Mouse (Mus musculus): Measurements from ENCODE around the gene Lat2.

Lat2 gene

GRCm38 (mm10) chr5:134571730-134572507 lies 42.9 kb downstream of the Lat2 start:
- peak; percentile 28 for DNase-seq (ENCODE audit: low spot score)

- DNase-seq (ENCODE audit: low spot score), result no peak
Measured at GRCm38 (mm10) chr5:134568964-134569491, 45.8 kb downstream of the Lat2 start.

- no peak for DNase-seq (ENCODE audit: low spot score)
Measured at GRCm38 (mm10) chr5:134568030-134568429, 46.8 kb downstream of the Lat2 start.

- DNase-seq (ENCODE audit: low spot score), result no peak
Measured at GRCm38 (mm10) chr5:134567445-134567844, 47.4 kb downstream of the Lat2 start.

GRCm38 (mm10) chr5:134565696-134566095 lies 49.1 kb downstream of the Lat2 start:
- no peak for DNase-seq (ENCODE audit: low spot score)

GRCm38 (mm10) chr5:134564272-134564671 lies 50.6 kb downstream of the Lat2 start:
- DNase-seq (ENCODE audit: low spot score), result no peak

GRCm38 (mm10) chr5:134560450-134561171 lies 54.2 kb downstream of the Lat2 start:
- no peak for DNase-seq (ENCODE audit: low spot score)

- DNase-seq (ENCODE audit: low spot score), result no peak
Measured at GRCm38 (mm10) chr5:134560071-134560449, 54.8 kb downstream of the Lat2 start, which contains the start of gene Syna. Gene Syna (minus strand): TSS chr5:134560171.

GRCm38 (mm10) chr5:134555463-134556164 lies 59.2 kb downstream of the Lat2 start:
- DNase-seq (ENCODE audit: low spot score), result peak; percentile 72

GRCm38 (mm10) chr5:134553951-134554546 lies 60.8 kb downstream of the Lat2 start:
- no peak for DNase-seq (ENCODE audit: low spot score)

- DNase-seq (ENCODE audit: low spot score), result peak; percentile 99
Measured at GRCm38 (mm10) chr5:134552110-134552972, 62.5 kb downstream of the Lat2 start, which contains the start of gene Clip2. Gene Clip2 (minus strand): TSS chr5:134552434.

GRCm38 (mm10) chr5:134551233-134552109 lies 63.4 kb downstream of the Lat2 start:
- peak; percentile 26 for DNase-seq (ENCODE audit: low spot score)

GRCm38 (mm10) chr5:134550836-134551232 lies 64.0 kb downstream of the Lat2 start:
- DNase-seq (ENCODE audit: low spot score), result peak; percentile 18

Data from ovary, postnatal 36 days (tissue).